Mouse (Mus musculus) kidney, adult 2 months (tissue): Measurements from ENCODE around the gene Snip1.

Experiments
- CTCF ChIP-seq: fragments of 200-500 bp; conservative IDR thresholded peaks from 2 replicates; pipeline ENCODE4 v1.5.1; 2011; ENCODE audit warnings: low read depth, mild to moderate bottlenecking, control low read depth, low read length, moderate library complexity, mixed read lengths; ENCODE audit not compliant: insufficient read depth, insufficient read length
- POLR2A ChIP-seq: fragments of 200-500 bp; IDR thresholded peaks from one replicate; pipeline ENCODE4 v1.6.1; 2011; ENCODE audit warnings: low read depth, low read length, control low read depth

- TF ChIP-seq POLR2A (no peak), CTCF (no peak)
These were observed 38.9 kb downstream of the Snip1 start for GRCm38 (mm10) chr4:125105354-125105753.
